Mouse (Mus musculus): ENCODE results near the gene Adra1b.

DNA sequence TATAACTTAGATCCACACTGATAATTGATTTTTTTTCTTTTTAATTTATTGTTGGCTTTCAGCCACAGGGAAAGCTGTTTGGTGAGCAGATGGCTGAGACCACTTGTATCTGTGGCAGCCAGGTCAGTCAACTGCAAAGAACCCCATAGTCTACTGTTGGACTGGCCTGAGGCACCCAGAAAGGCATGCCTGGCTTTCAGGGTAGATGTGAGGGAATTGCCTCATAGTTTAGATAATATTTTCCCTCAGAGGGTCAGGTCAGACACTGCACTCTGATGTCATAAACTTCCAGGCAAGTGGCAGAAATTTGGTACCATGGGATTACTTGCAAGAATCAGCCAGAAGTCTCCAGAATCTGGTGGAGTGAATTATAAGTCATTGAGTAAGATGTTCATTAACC, 16.5 kb downstream of the Adra1b start:
- no peak for TF ChIP-seq CTCF (IDR thresholded peaks at IDR 0.05; ENCODE audit: extremely low read depth, insufficient read depth, insufficient read length, insufficient replicate concordance)
- TF ChIP-seq POLR2A (IDR thresholded peaks at IDR 0.05; ENCODE audit: low read depth, low read length) = no peak
